Mouse (Mus musculus) embryonic facial prominence, embryonic 11.5 days (tissue): Measurements from ENCODE around the gene Arl2bp. TPM values are rescaled to one million over a fixed set of nuclear protein-coding genes. Genes with fewer than 3 reads are reported as not detected.
A peak's percentile ranks its signal among the peaks of the same experiment; 100 is the strongest.

Experiments used
- ATAC-seq: fragments of 200-750 bp; cut with Nextera tagmentation; replicated peaks from 2 replicates; pipeline ENCODE4 v1.8.0; 2017; ENCODE audit warnings: low read depth; ENCODE audit not compliant: insufficient number of reproducible peaks, low FRiP score, low TSS enrichment
- DNase-seq: peaks from one replicate; pipeline ENCODE4 v3.0.0-alpha.2; 2015; ENCODE audit warnings: low spot score
- H3K27ac ChIP-seq: fragments of 300-500 bp; sonication (generic); replicated peaks from 2 replicates; pipeline ENCODE4 v1.5.1; 2014; ENCODE audit warnings: mild to moderate bottlenecking, low read depth, low read length, control low read depth
- H3K27me3 ChIP-seq: fragments of 300-500 bp; sonication (generic); 2 replicates; pipeline ENCODE4 v1.6.1; 2014; ENCODE audit warnings: mild to moderate bottlenecking, low read length, moderate library complexity, mixed read lengths; ENCODE audit not compliant: control insufficient read depth, insufficient read depth
- H3K36me3 ChIP-seq: fragments of 300-500 bp; sonication (generic); replicated peaks from 2 replicates; pipeline ENCODE4 v1.6.1; 2014; ENCODE audit warnings: low read depth, mild to moderate bottlenecking, low read length, moderate library complexity, mixed read lengths; ENCODE audit not compliant: control insufficient read depth, insufficient read depth
- H3K4me1 ChIP-seq: fragments of 300-500 bp; sonication (generic); 2 replicates; pipeline ENCODE4 v1.6.1; 2014; ENCODE audit warnings: low read length, mixed read lengths; ENCODE audit not compliant: control insufficient read depth, insufficient read depth
- H3K4me2 ChIP-seq: fragments of 300-500 bp; sonication (generic); 2 replicates; pipeline ENCODE4 v1.6.1; 2014; ENCODE audit warnings: low read depth, mild to moderate bottlenecking, control low read depth, low read length, moderate library complexity
- H3K4me3 ChIP-seq: fragments of 300-500 bp; sonication (generic); 2 replicates; pipeline ENCODE4 v1.5.1; 2014; ENCODE audit warnings: low read depth, low read length, control low read depth
- H3K9ac ChIP-seq: fragments of 300-500 bp; sonication (generic); replicated peaks from 2 replicates; pipeline ENCODE4 v1.6.1; 2014; ENCODE audit warnings: mild to moderate bottlenecking, control low read depth, low read length
- H3K9me3 ChIP-seq: fragments of 300-500 bp; sonication (generic); replicated peaks from 2 replicates; pipeline ENCODE4 v1.6.1; 2016; ENCODE audit warnings: mild to moderate bottlenecking, low read length, inconsistent platforms, mixed read lengths; ENCODE audit not compliant: control insufficient read depth
- WGBS: fragments of 180-500 bp; shearing (Covaris S2); extraction: QIAGEN DNeasy Blood & Tissue Kit; methylation state at CpG from one replicate; pipeline ENCODE4 v1.1.7; 2014; 5-methylcytosine and 5-hydroxymethylcytosine counted together
- polyA plus RNA-seq: library from polyadenylated mRNA; unstranded; fragments of >200 nt; fragmentation: Nextera tagmentation; extraction: Ambion mirVana; gene quantifications from 2 replicates; pipeline ENCODE4 v1.2.1, GENCODE M21; 2014

The Arl2bp gene
- 71.8 and 73.4 TPM in 2 replicates for polyA plus RNA-seq

GRCm38 (mm10) chr8:94666456-94667308, at the start of gene Arl2bp:
TSS of gene Arl2bp (plus strand) at chr8:94666600.
- peak within 1 kb of the TSS; percentile 98 for H3K9ac ChIP-seq
- under 1% methylated on average over 74 of the region's 74 CpGs for WGBS
- peaks cover 7% of the 10 kb centered on the region for H3K36me3 ChIP-seq
- DNase-seq (peak; percentile 97), ATAC-seq (peak; percentile 96)
- 0 out of 2 replicates have a peak, but pooled peaks cover 2% of the 10 kb centered on the region for H3K4me1 ChIP-seq
- peak within 1 kb of the TSS; percentile 85 for H3K4me3 ChIP-seq
- no peaks in the 10 kb centered on the region for H3K27me3 ChIP-seq
- H3K9me3 ChIP-seq: no peaks in the 10 kb centered on the region
- peak within 1 kb of the TSS; percentile 67 for H3K27ac ChIP-seq
- peak within 1 kb of the TSS; percentile 77 for H3K4me2 ChIP-seq

- Histone ChIP-seq H3K27ac (no peak overlapping the region), H3K9me3 (no peaks in the 10 kb centered on the region), H3K4me2 (no peak overlapping the region), H3K4me3 (no peak overlapping the region), H3K27me3 (no peaks in the 10 kb centered on the region), H3K4me1 (no peaks in the 10 kb centered on the region), H3K9ac (no peak overlapping the region), H3K36me3 (no peaks in the 10 kb centered on the region; the same call in 1 of the 2 replicates)
- ATAC-seq (no peak), DNase-seq (no peak)
- WGBS: 77% methylated on average over 1 of the region's 1 CpGs
Observed at GRCm38 (mm10) chr8:94624885-94625284, 41.5 kb upstream of the Arl2bp start.

- Histone ChIP-seq H3K27ac (no peak overlapping the region), H3K4me2 (no peak overlapping the region), H3K4me1 (no peaks in the 10 kb centered on the region), H3K9me3 (no peaks in the 10 kb centered on the region), H3K36me3 (no peaks in the 10 kb centered on the region), H3K9ac (no peak overlapping the region), H3K27me3 (no peaks in the 10 kb centered on the region), H3K4me3 (no peak overlapping the region)
- ATAC-seq (no peak), DNase-seq (no peak)
- 87% methylated on average over 2 of the region's 2 CpGs for WGBS
Observed at GRCm38 (mm10) chr8:94633564-94634194, 32.7 kb upstream of the Arl2bp start.

GRCm38 (mm10) chr8:94634211-94634610, 32.2 kb upstream of the Arl2bp start:
- no peaks in the 10 kb centered on the region for H3K4me1 ChIP-seq
- no peaks in the 10 kb centered on the region for H3K9me3 ChIP-seq
- H3K27ac ChIP-seq: no peak overlapping the region
- no peak overlapping the region for H3K9ac ChIP-seq
- DNase-seq: no peak
- no peak for ATAC-seq
- no peak overlapping the region for H3K4me2 ChIP-seq
- no peaks in the 10 kb centered on the region for H3K36me3 ChIP-seq
- no peaks in the 10 kb centered on the region for H3K27me3 ChIP-seq
- no peak overlapping the region for H3K4me3 ChIP-seq

GRCm38 (mm10) chr8:94641183-94641582, 25.2 kb upstream of the Arl2bp start:
- Histone ChIP-seq H3K4me3 (no peak overlapping the region), H3K36me3 (no peaks in the 10 kb centered on the region; the same call in 1 of the 2 replicates), H3K4me2 (no peak overlapping the region), H3K9ac (no peak overlapping the region), H3K27ac (no peak overlapping the region), H3K9me3 (no peaks in the 10 kb centered on the region), H3K4me1 (no peaks in the 10 kb centered on the region), H3K27me3 (no peaks in the 10 kb centered on the region)
- DNase-seq: no peak
- ATAC-seq: no peak
- WGBS: 88% methylated on average over 2 of the region's 2 CpGs

GRCm38 (mm10) chr8:94641938-94642337, 24.5 kb upstream of the Arl2bp start:
- H3K4me2 ChIP-seq: no peak overlapping the region
- H3K9ac ChIP-seq: no peak overlapping the region
- no peak overlapping the region for H3K4me3 ChIP-seq
- WGBS: 88% methylated on average over 3 of the region's 3 CpGs
- H3K9me3 ChIP-seq: no peaks in the 10 kb centered on the region
- no peak for ATAC-seq
- no peak for DNase-seq
- no peak overlapping the region for H3K27ac ChIP-seq
- no peaks in the 10 kb centered on the region; the same call in 1 of the 2 replicates for H3K36me3 ChIP-seq
- no peaks in the 10 kb centered on the region for H3K27me3 ChIP-seq
- H3K4me1 ChIP-seq: no peaks in the 10 kb centered on the region

- WGBS: 50% methylated on average over 1 of the region's 1 CpGs
- Histone ChIP-seq H3K4me2 (no peak overlapping the region), H3K27me3 (no peaks in the 10 kb centered on the region), H3K9ac (no peak overlapping the region), H3K4me3 (no peak overlapping the region), H3K27ac (no peak overlapping the region), H3K36me3 (peaks cover 4% of the 10 kb centered on the region), H3K9me3 (no peaks in the 10 kb centered on the region), H3K4me1 (no peaks in the 10 kb centered on the region)
- no peak for ATAC-seq
- no peak for DNase-seq
Observed at GRCm38 (mm10) chr8:94645202-94645601, 21.2 kb upstream of the Arl2bp start.

GRCm38 (mm10) chr8:94646165-94646564, 20.2 kb upstream of the Arl2bp start:
- peaks cover 4% of the 10 kb centered on the region for H3K36me3 ChIP-seq

More at GRCm38 (mm10) chr8:94646165-94646564, 20.2 kb upstream of the Arl2bp start:
- no peak overlapping the region for H3K9ac ChIP-seq
- H3K4me3 ChIP-seq: no peak overlapping the region
- DNase-seq (no peak), ATAC-seq (no peak)
- H3K27me3 ChIP-seq: no peaks in the 10 kb centered on the region
- 91% methylated on average over 3 of the region's 3 CpGs for WGBS
- H3K27ac ChIP-seq: no peak overlapping the region
- no peaks in the 10 kb centered on the region for H3K4me1 ChIP-seq
- no peaks in the 10 kb centered on the region for H3K9me3 ChIP-seq
- H3K4me2 ChIP-seq: no peak overlapping the region
